Mouse (Mus musculus): Measurements from ENCODE around the gene Cracr2b. TPM values are rescaled to one million over a fixed set of nuclear protein-coding genes. Genes with fewer than 3 reads are reported as not detected.

Gene Cracr2b
- total and polyA plus RNA-seq, 3 experiments: 0.73 to 6.9 TPM; not detected in 1

- no peak for TF ChIP-seq NRF1 (IDR thresholded peaks at IDR 0.05; ENCODE audit: insufficient read depth, low read depth, low read length, poor library complexity, severe bottlenecking)
- Histone ChIP-seq H3K4me1 (ENCODE audit: control insufficient read depth in 1 of 2, insufficient read depth in 2 of 2, low read length in 2 of 2) (peaks cover 0 to 6% of the 10 kb centered on the region in 2 experiments; a peak in 1 of 4 replicates), H3K79me2 (ENCODE audit: control insufficient read depth, insufficient read depth, low read length, poor library complexity) (no peaks in the 10 kb centered on the region; the same call in 1 of the 2 replicates), H3K27me3 (ENCODE audit: control insufficient read depth in 1 of 2, insufficient read depth in 2 of 2, low read length in 2 of 2) (no peaks in the 10 kb centered on the region), H3K36me3 (ENCODE audit: control insufficient read depth in 1 of 2, insufficient read depth in 2 of 2, low read length in 2 of 2) (no peaks in the 10 kb centered on the region), H3K9ac (ENCODE audit: control insufficient read depth, low read depth, low read length, poor library complexity, severe bottlenecking) (no peak overlapping the region), H3K9me3 (replicated peaks; ENCODE audit: insufficient read depth, low read length) (no peaks in the 10 kb centered on the region), H3K27ac (ENCODE audit: control insufficient read depth, low read depth, low read length) (no peak overlapping the region), H3K4me3 (ENCODE audit: control insufficient read depth in 1 of 2, insufficient read depth in 1 of 2, low read depth in 2 of 2, low read length in 2 of 2) (no peak overlapping the region)
- no peak for DNase-seq (ENCODE audit: low read depth, low spot score)
Measured at GRCm38 (mm10) chr7:141458661-141459060, 2.2 kb upstream of the Cracr2b start.

DNA sequence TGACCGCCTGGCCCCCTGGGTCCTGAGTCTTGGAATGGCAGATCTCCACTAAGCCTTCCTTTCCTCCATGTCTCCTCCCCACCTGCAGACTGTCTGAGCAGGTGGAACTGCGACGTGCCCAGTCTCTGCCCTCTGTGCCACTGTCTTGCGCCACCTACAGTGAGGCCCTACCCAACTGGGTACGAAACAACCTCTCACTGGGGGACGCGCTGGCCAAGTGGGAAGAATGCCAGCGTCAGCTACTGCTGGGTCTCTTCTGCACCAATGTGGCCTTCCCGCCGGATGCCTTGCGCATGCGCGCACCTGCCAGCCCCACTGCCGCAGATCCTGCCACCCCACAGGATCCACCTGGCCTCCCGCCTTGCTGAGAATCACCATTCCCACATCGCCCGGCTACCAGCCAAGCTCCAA, 1.6 kb upstream of the Cracr2b start:
- Histone ChIP-seq H3K9ac (ENCODE audit: control insufficient read depth, low read depth, low read length, poor library complexity, severe bottlenecking) (no peak overlapping the region), H3K4me1 (ENCODE audit: control insufficient read depth in 1 of 2, insufficient read depth in 2 of 2, low read length in 2 of 2) (peaks cover 0 to 6% of the 10 kb centered on the region in 2 experiments; a peak in 1 of 4 replicates), H3K27ac (ENCODE audit: control insufficient read depth, low read depth, low read length) (no peak overlapping the region), H3K79me2 (ENCODE audit: control insufficient read depth, insufficient read depth, low read length, poor library complexity) (no peaks in the 10 kb centered on the region; the same call in 1 of the 2 replicates), H3K36me3 (ENCODE audit: control insufficient read depth in 1 of 2, insufficient read depth in 2 of 2, low read length in 2 of 2) (no peaks in the 10 kb centered on the region), H3K27me3 (ENCODE audit: control insufficient read depth in 1 of 2, insufficient read depth in 2 of 2, low read length in 2 of 2) (no peaks in the 10 kb centered on the region), H3K4me3 (ENCODE audit: control insufficient read depth in 1 of 2, insufficient read depth in 1 of 2, low read depth in 2 of 2, low read length in 2 of 2) (no peak overlapping the region), H3K9me3 (replicated peaks; ENCODE audit: insufficient read depth, low read length) (no peaks in the 10 kb centered on the region)
- no peak for TF ChIP-seq SIN3A (IDR thresholded peaks at IDR 0.05; ENCODE audit: low read length)
- TF ChIP-seq GABPA (IDR thresholded peaks at IDR 0.05; ENCODE audit: low read depth, low read length): no peak
- TF ChIP-seq TBP (IDR thresholded peaks at IDR 0.05; ENCODE audit: low read depth, low read length): no peak
- TF ChIP-seq CHD1 (IDR thresholded peaks at IDR 0.05; ENCODE audit: low read depth, low read length): no peak
- DNase-seq (ENCODE audit: low read depth, low spot score): no peak

DNA sequence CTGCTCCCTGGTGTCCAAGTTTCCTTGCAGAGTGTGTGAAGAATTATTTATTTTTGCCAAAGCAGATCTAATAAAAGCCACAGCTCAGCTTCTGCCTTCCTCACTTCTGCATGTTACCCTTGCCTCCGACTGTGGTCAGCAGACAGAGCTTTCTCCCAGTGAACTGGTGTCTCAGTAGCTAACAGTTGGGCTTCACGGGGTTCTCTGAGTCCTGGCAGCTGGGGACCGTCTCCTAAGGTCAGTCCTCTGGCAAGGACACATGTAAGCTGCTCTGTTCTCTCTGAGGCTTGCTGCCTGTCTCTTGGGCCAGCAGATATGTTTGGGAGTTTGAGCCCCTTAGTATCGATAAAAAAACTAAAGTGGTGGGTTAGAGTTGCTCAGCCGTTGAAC, 898 bp upstream of the Cracr2b start:
- no peak for TF ChIP-seq ZC3H11A (IDR thresholded peaks at IDR 0.05; ENCODE audit: low read depth, low read length)
- TF ChIP-seq UBTF (IDR thresholded peaks at IDR 0.05; ENCODE audit: borderline replicate concordance, insufficient read depth, low read depth, low read length): no peak
- no peak for TF ChIP-seq POLR2AphosphoS5 (IDR thresholded peaks at IDR 0.05; ENCODE audit: borderline replicate concordance, low read depth, low read length)
- no peak for TF ChIP-seq NELFE (IDR thresholded peaks at IDR 0.05; ENCODE audit: low read depth, low read length)
- DNase-seq (ENCODE audit: low read depth, low spot score): no peak
- H3K9me3 ChIP-seq (replicated peaks; ENCODE audit: insufficient read depth, low read length): no peaks in the 10 kb centered on the region
- no peak overlapping the region for H3K9ac ChIP-seq (ENCODE audit: control insufficient read depth, low read depth, low read length, poor library complexity, severe bottlenecking)
- no peaks in the 10 kb centered on the region for H3K27me3 ChIP-seq (ENCODE audit: control insufficient read depth in 1 of 2, insufficient read depth in 2 of 2, low read length in 2 of 2)
- H3K79me2 ChIP-seq (ENCODE audit: control insufficient read depth, insufficient read depth, low read length, poor library complexity): no peaks in the 10 kb centered on the region; the same call in 1 of the 2 replicates
- no peak overlapping the region for H3K27ac ChIP-seq (ENCODE audit: control insufficient read depth, low read depth, low read length)
- H3K4me1 ChIP-seq (ENCODE audit: control insufficient read depth in 1 of 2, insufficient read depth in 2 of 2, low read length in 2 of 2): 0 out of 4 replicates have a peak, but pooled peaks cover 0 to 6% of the 10 kb centered on the region in 2 experiments
- H3K4me3 ChIP-seq (ENCODE audit: control insufficient read depth in 1 of 2, insufficient read depth in 1 of 2, low read depth in 2 of 2, low read length in 2 of 2): no peak overlapping the region
- H3K36me3 ChIP-seq (ENCODE audit: control insufficient read depth in 1 of 2, insufficient read depth in 2 of 2, low read length in 2 of 2): no peaks in the 10 kb centered on the region
